Mouse (Mus musculus) heart, adult 8-10 months (tissue): ENCODE data around the gene St6galnac3. TPM values are rescaled to one million over a fixed set of nuclear protein-coding genes. Genes with fewer than 3 reads are reported as not detected.

Experiments
- DNase-seq: peaks from one replicate; pipeline ENCODE4 v3.0.0; 2022; ENCODE audit warnings: low spot score
- total RNA-seq, 4 experiments: library from RNA; stranded (reverse); gene quantifications; 2 replicates each; pipeline ENCODE4 v1.2.4; 2022

St6galnac3 gene
- total RNA-seq, 4 experiments from 2014 or later: 4.0 to 6.3 (median 5.7) TPM

- no peak for DNase-seq
Measured at GRCm38 (mm10) chr3:153733364-153734159, 8.6 kb upstream of the St6galnac3 start.

- no peak for DNase-seq
Measured at GRCm38 (mm10) chr3:153732749-153733148, 7.8 kb upstream of the St6galnac3 start.

GRCm38 (mm10) chr3:153732035-153732434 is 7.1 kb upstream of the St6galnac3 start:
- no peak for DNase-seq

GRCm38 (mm10) chr3:153728577-153728976 is 3.6 kb upstream of the St6galnac3 start:
- no peak for DNase-seq

GRCm38 (mm10) chr3:153723467-153724079 is 1.4 kb downstream of the St6galnac3 start:
- no peak for DNase-seq

- no peak for DNase-seq
Measured at GRCm38 (mm10) chr3:153721525-153721924, 3.4 kb downstream of the St6galnac3 start.

GRCm38 (mm10) chr3:153720922-153721321 is 4.1 kb downstream of the St6galnac3 start:
- no peak for DNase-seq

GRCm38 (mm10) chr3:153720296-153720695 is 4.7 kb downstream of the St6galnac3 start:
- no peak for DNase-seq

- DNase-seq: no peak
Measured at GRCm38 (mm10) chr3:153719256-153719970, 5.6 kb downstream of the St6galnac3 start.

GRCm38 (mm10) chr3:153718724-153719123 is 6.2 kb downstream of the St6galnac3 start:
- DNase-seq: no peak

- no peak for DNase-seq
Measured at GRCm38 (mm10) chr3:153717742-153718141, 7.2 kb downstream of the St6galnac3 start.

GRCm38 (mm10) chr3:153715646-153716045 is 9.3 kb downstream of the St6galnac3 start:
- DNase-seq: no peak

- DNase-seq: peak; percentile 33
Measured at GRCm38 (mm10) chr3:153710545-153710944, 14.4 kb downstream of the St6galnac3 start.

- DNase-seq: no peak
Measured at GRCm38 (mm10) chr3:153707687-153708086, 17.3 kb downstream of the St6galnac3 start.

GRCm38 (mm10) chr3:153706901-153707300 is 18.1 kb downstream of the St6galnac3 start:
- DNase-seq: no peak

GRCm38 (mm10) chr3:153701752-153702740 is 22.9 kb downstream of the St6galnac3 start:
- no peak for DNase-seq

GRCm38 (mm10) chr3:153701172-153701571 is 23.8 kb downstream of the St6galnac3 start:
- no peak for DNase-seq

- DNase-seq: no peak
Measured at GRCm38 (mm10) chr3:153699086-153699485, 25.9 kb downstream of the St6galnac3 start.

- DNase-seq: no peak
Measured at GRCm38 (mm10) chr3:153692978-153693377, 32.0 kb downstream of the St6galnac3 start.

- no peak for DNase-seq
Measured at GRCm38 (mm10) chr3:153692206-153692813, 32.7 kb downstream of the St6galnac3 start.

GRCm38 (mm10) chr3:153691537-153691936 is 33.4 kb downstream of the St6galnac3 start:
- DNase-seq: no peak
